Mouse (Mus musculus): Measurements from ENCODE around the gene Tmem178b.

GRCm38 (mm10) chr6:39917242-39917641 is 44.2 kb downstream of the Tmem178b start:
- no peak for TF ChIP-seq POLR2A (IDR thresholded peaks at IDR 0.05; ENCODE audit: insufficient read length, low read depth)
- no peak for TF ChIP-seq MYOG (IDR thresholded peaks at IDR 0.05; ENCODE audit: control insufficient read depth in 1 of 3, insufficient read depth in 1 of 3, insufficient read length in 2 of 3, low read depth in 2 of 3)
- no peak for TF ChIP-seq POLR2AphosphoS2 (IDR thresholded peaks at IDR 0.05; ENCODE audit: insufficient read length, low read depth)
- TF ChIP-seq MAX (IDR thresholded peaks at IDR 0.05; ENCODE audit: low read depth): no peak
- TF ChIP-seq E2F4 (IDR thresholded peaks at IDR 0.05; ENCODE audit: insufficient read depth): no peak

All from myocyte (in vitro differentiated cells).